Mouse (Mus musculus) CH12.LX (cell line): ENCODE measurements around the gene Uck2. TPM values are rescaled to one million over a fixed set of nuclear protein-coding genes. Genes with fewer than 3 reads are reported as not detected.

ENCODE experiments used
- DNase-seq: peaks from one replicate; pipeline ENCODE4 v3.0.0-alpha.2; 2013; ENCODE audit errors: extremely low read depth
- H3K27ac ChIP-seq: 2 replicates; pipeline ENCODE4 v1.5.1; 2012; ENCODE audit warnings: low read depth, mild to moderate bottlenecking, control low read depth, moderate library complexity; ENCODE audit not compliant: insufficient read depth
- H3K27me3 ChIP-seq: replicated peaks from 2 replicates; pipeline ENCODE3; 2012; ENCODE audit warnings: inconsistent platforms
- H3K36me3 ChIP-seq, 2 experiments: replicated peaks in 1 of 2; 2 replicates each; pipeline versions ENCODE3 to v1.6.1; 2012; ENCODE audit warnings: inconsistent platforms in 1 of 2, low read length in 1 of 2, mild to moderate bottlenecking in 1 of 2, mixed read lengths in 1 of 2, moderate library complexity in 1 of 2; ENCODE audit not compliant: control insufficient read depth in 1 of 2, insufficient read depth in 1 of 2
- H3K4me1 ChIP-seq, 2 experiments: 2 replicates each; pipeline ENCODE4 v1.6.1; 2012; ENCODE audit warnings: inconsistent platforms in 1 of 2, moderate library complexity in 1 of 2; ENCODE audit not compliant: insufficient read depth in 2 of 2, control insufficient read depth in 1 of 2
- H3K4me2 ChIP-seq: 2 replicates; pipeline ENCODE4 v1.6.1; 2012; ENCODE audit warnings: low read depth, mild to moderate bottlenecking, control low read depth; ENCODE audit not compliant: poor library complexity, insufficient read depth, severe bottlenecking
- H3K4me3 ChIP-seq, 3 experiments: fragments of 150-350 bp in 1 of 3; sonication (generic) in 1 of 3; replicated peaks in 1 of 3; 2 replicates each; pipeline versions ENCODE3 to v1.5.1; 2011 to 2012; ENCODE audit warnings: low read depth in 2 of 3, low read length in 2 of 3, mild to moderate bottlenecking in 2 of 3, moderate library complexity in 2 of 3, control low read depth in 1 of 3, improper control_type of control experiment in 1 of 3, inconsistent platforms in 1 of 3, mixed read lengths in 1 of 3; ENCODE audit not compliant: poor library complexity in 1 of 3
- H3K79me2 ChIP-seq: replicated peaks from 2 replicates; pipeline ENCODE4 v1.6.1; 2012; ENCODE audit warnings: mild to moderate bottlenecking, moderate library complexity; ENCODE audit not compliant: control insufficient read depth, poor library complexity, insufficient read depth, severe bottlenecking; ENCODE audit errors: extremely low read depth
- H3K9ac ChIP-seq: 2 replicates; pipeline ENCODE4 v1.6.1; 2012; ENCODE audit warnings: low read depth, mild to moderate bottlenecking, control low read depth, moderate library complexity; ENCODE audit not compliant: insufficient read depth
- H3K9me3 ChIP-seq: replicated peaks from 2 replicates; pipeline ENCODE3; 2012; ENCODE audit warnings: low read length, inconsistent platforms, mixed read lengths
- CTCF ChIP-seq, 2 experiments: IDR thresholded peaks in 1 of 2; conservative IDR thresholded peaks in 1 of 2; 2 replicates each; pipeline ENCODE4 v1.5.1; 2011 to 2012; ENCODE audit warnings: low read depth in 2 of 2, low read length in 2 of 2, improper control_type of control experiment in 1 of 2, inconsistent platforms in 1 of 2, mild to moderate bottlenecking in 1 of 2, moderate library complexity in 1 of 2
- EP300 ChIP-seq: IDR thresholded peaks from 2 replicates; pipeline ENCODE4 v1.6.1; 2011; ENCODE audit warnings: low read length, improper control_type of control experiment
- ETS1 ChIP-seq: conservative IDR thresholded peaks from 2 replicates; pipeline ENCODE4 v1.6.1; 2012; ENCODE audit warnings: low read depth, mild to moderate bottlenecking, inconsistent platforms, low read length, improper control_type of control experiment, moderate library complexity
- GABPA ChIP-seq: IDR thresholded peaks from 2 replicates; pipeline ENCODE4 v1.6.1; 2012; ENCODE audit warnings: low read depth, low read length, improper control_type of control experiment, inconsistent platforms; ENCODE audit not compliant: insufficient replicate concordance
- JUN ChIP-seq: IDR thresholded peaks from 2 replicates; pipeline ENCODE4 v1.6.1; 2011; ENCODE audit warnings: low read depth, mild to moderate bottlenecking, low read length, improper control_type of control experiment, moderate library complexity; ENCODE audit not compliant: insufficient read depth
- KAT2A ChIP-seq: IDR thresholded peaks from 2 replicates; pipeline ENCODE4 v1.6.1; 2012; ENCODE audit warnings: low read length, improper control_type of control experiment, inconsistent platforms; ENCODE audit not compliant: insufficient replicate concordance
- MAX ChIP-seq: IDR thresholded peaks from 2 replicates; pipeline ENCODE4 v1.6.1; 2011; ENCODE audit warnings: low read length, improper control_type of control experiment
- MAZ ChIP-seq: IDR thresholded peaks from 2 replicates; pipeline ENCODE4 v1.6.1; 2012; ENCODE audit warnings: low read depth, mild to moderate bottlenecking, inconsistent platforms, low read length, improper control_type of control experiment, moderate library complexity
- MEF2A ChIP-seq: IDR thresholded peaks from 2 replicates; pipeline ENCODE4 v1.6.1; 2014; ENCODE audit warnings: low read depth, mild to moderate bottlenecking, inconsistent platforms, low read length, improper control_type of control experiment, borderline replicate concordance
- MXI1 ChIP-seq: IDR thresholded peaks from 2 replicates; pipeline ENCODE4 v1.6.1; 2011; ENCODE audit warnings: mild to moderate bottlenecking, low read depth, low read length, improper control_type of control experiment
- NELFE ChIP-seq: IDR thresholded peaks from 2 replicates; pipeline ENCODE4 v1.6.1; 2011; ENCODE audit warnings: low read depth, low read length, improper control_type of control experiment
- PAX5 ChIP-seq: IDR thresholded peaks from 2 replicates; pipeline ENCODE4 v1.6.1; 2012; ENCODE audit warnings: low read length, inconsistent platforms, mixed read lengths
- POLR2A ChIP-seq: IDR thresholded peaks from 2 replicates; pipeline ENCODE4 v1.6.1; 2011; ENCODE audit warnings: low read depth, mild to moderate bottlenecking, improper control_type of control experiment, low read length
- RAD21 ChIP-seq: IDR thresholded peaks from 2 replicates; pipeline ENCODE4 v1.6.1; 2011; ENCODE audit warnings: low read depth, mild to moderate bottlenecking, low read length, improper control_type of control experiment, moderate library complexity
- RCOR1 ChIP-seq: conservative IDR thresholded peaks from 2 replicates; pipeline ENCODE4 v1.6.1; 2012; ENCODE audit warnings: low read depth, mild to moderate bottlenecking, inconsistent platforms, low read length, improper control_type of control experiment
- SIN3A ChIP-seq: IDR thresholded peaks from 2 replicates; pipeline ENCODE4 v1.6.1; 2012; ENCODE audit warnings: low read length, improper control_type of control experiment, inconsistent platforms
- SMC3 ChIP-seq: IDR thresholded peaks from 2 replicates; pipeline ENCODE4 v1.6.1; 2011; ENCODE audit warnings: low read depth, low read length, improper control_type of control experiment
- TBP ChIP-seq: conservative IDR thresholded peaks from 2 replicates; pipeline ENCODE4 v1.6.1; 2011; ENCODE audit warnings: low read depth, low read length, improper control_type of control experiment
- TCF12 ChIP-seq: IDR thresholded peaks from 2 replicates; pipeline ENCODE4 v1.6.1; 2014; ENCODE audit warnings: low read depth, mild to moderate bottlenecking, inconsistent platforms, low read length, improper control_type of control experiment
- UBTF ChIP-seq: IDR thresholded peaks from 2 replicates; pipeline ENCODE4 v1.6.1; 2012; ENCODE audit warnings: low read depth, mild to moderate bottlenecking, inconsistent platforms, low read length, improper control_type of control experiment, moderate library complexity
- USF1 ChIP-seq: IDR thresholded peaks from 2 replicates; pipeline ENCODE4 v1.6.1; 2014; ENCODE audit warnings: low read depth, mild to moderate bottlenecking, inconsistent platforms, low read length, improper control_type of control experiment
- ZC3H11A ChIP-seq: IDR thresholded peaks from 2 replicates; pipeline ENCODE4 v1.6.1; 2012; ENCODE audit warnings: low read depth, mild to moderate bottlenecking, inconsistent platforms, low read length, improper control_type of control experiment
- dilution Hi-C: fragments of 300-500 bp; cut with MboI; formaldehyde crosslinking; loops from 2 replicates; pipeline ENCODE4 v1.14.3; 2020; ENCODE audit warnings: low sequenced_read_pairs; ENCODE audit not compliant: extremely low pct_unique_long_range_greater_than_20kb, extremely low pct_ligation_motif_present
- in situ Hi-C: fragments of 300-500 bp; cut with MboI; formaldehyde crosslinking; loops from 3 replicates; pipeline ENCODE4 v1.14.3; 2019; ENCODE audit warnings: low sequenced_read_pairs, low pct_ligation_motif_present, low pct_unique_long_range_greater_than_20kb, mixed read lengths
- polyA plus RNA-seq: library from polyadenylated mRNA; unstranded; fragments of >175 nt; gene quantifications from 2 replicates; pipeline ENCODE4 v1.2.1, GENCODE M21; 2012; ENCODE audit warnings: low read depth; ENCODE audit not compliant: insufficient read length
- total RNA-seq, 2 experiments: library from RNA; depleted of rRNA; stranded (reverse); fragments of 300-350 nt in 1 of 2; fragments of >200 nt in 1 of 2; gene quantifications; 2 replicates each; pipeline ENCODE4 v1.2.3; 2012 to 2014

Gene Uck2
- total and polyA plus RNA-seq, 3 experiments: 235 to 392 (median 363) TPM

DNA sequence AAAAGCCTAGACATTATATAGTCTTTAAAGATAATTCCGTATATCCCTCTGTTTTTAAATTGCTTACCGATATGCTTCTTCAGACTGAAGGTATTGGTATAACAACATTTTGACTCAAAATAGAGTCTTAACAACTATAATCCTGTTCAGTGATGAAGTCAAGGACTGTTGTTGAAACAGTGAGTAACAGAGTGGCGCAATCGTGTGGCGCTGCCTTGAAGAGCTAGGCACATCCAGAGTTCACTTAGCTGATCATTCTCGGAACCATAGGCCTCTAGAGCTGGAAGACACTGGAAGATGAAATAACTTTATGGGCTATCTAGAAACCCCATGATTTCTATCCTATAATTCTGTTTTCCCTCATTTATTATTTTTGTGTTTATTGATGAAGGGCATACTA is 36.6 kb upstream of the Uck2 start:
- Histone ChIP-seq H3K9me3 (no peaks in the 10 kb centered on the region), H3K27ac (no peak overlapping the region), H3K36me3 (peaks cover 44 to 79% of the 10 kb centered on the region in 2 experiments), H3K4me1 (no peaks in the 10 kb centered on the region), H3K79me2 (no peaks in the 10 kb centered on the region; the same call in 1 of the 2 replicates), H3K27me3 (no peaks in the 10 kb centered on the region), H3K9ac (no peak overlapping the region), H3K4me3 (no peak overlapping the region), H3K4me2 (no peak overlapping the region)
- DNase-seq: no peak
- in situ Hi-C loops: no loop called here
- TF ChIP-seq PAX5: no peak
- no peak for TF ChIP-seq MAX
- no peak for TF ChIP-seq UBTF
- no peak for TF ChIP-seq GABPA
- no peak for TF ChIP-seq TBP
- TF ChIP-seq SIN3A: no peak
- TF ChIP-seq USF1: no peak
- TF ChIP-seq JUN: no peak
- no peak for TF ChIP-seq CTCF (conservative IDR thresholded peaks at IDR 0.05 in 1 of 2, IDR thresholded peaks at IDR 0.05 in 1 of 2; ENCODE audit: low read depth in 2 of 2, low read length in 2 of 2)
- TF ChIP-seq EP300: no peak
- no peak for TF ChIP-seq RCOR1
- no peak for TF ChIP-seq MXI1
- no peak for TF ChIP-seq KAT2A
- TF ChIP-seq ZC3H11A: no peak
- no peak for TF ChIP-seq TCF12
- no peak for TF ChIP-seq MEF2A
- no peak for TF ChIP-seq RAD21
- dilution Hi-C loops: no loop called here

DNA sequence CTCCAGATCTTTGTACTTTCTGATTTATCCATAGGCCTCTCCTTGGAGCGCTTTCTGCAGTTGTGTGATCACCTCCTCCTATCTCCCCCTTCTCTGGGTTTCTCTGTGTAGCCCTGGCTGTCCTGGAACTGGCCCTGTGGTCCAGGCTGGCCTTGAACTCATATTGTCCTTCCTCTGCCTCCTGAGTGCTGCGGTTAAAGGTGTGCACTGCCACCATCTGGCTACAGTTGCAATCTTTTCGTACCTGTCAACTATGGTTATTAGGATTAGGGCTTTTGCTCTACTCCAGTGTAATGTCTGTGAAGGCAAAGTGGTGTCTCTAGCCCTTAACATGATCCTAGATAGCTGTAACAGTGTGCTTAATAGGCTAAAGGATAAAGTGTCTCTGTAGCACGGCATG is 28.1 kb upstream of the Uck2 start:
- no peak for DNase-seq
- Histone ChIP-seq H3K9ac (no peak overlapping the region), H3K4me2 (no peak overlapping the region), H3K36me3 (peaks cover 13 to 49% of the 10 kb centered on the region in 2 experiments), H3K27me3 (no peaks in the 10 kb centered on the region), H3K79me2 (peaks cover 3% of the 10 kb centered on the region), H3K4me1 (peaks cover 0 to 19% of the 10 kb centered on the region in 2 experiments; a peak in 2 of 4 replicates), H3K27ac (no peak overlapping the region), H3K9me3 (no peaks in the 10 kb centered on the region), H3K4me3 (no peak overlapping the region)
- in situ Hi-C loops: no loop called here
- dilution Hi-C loops: no loop called here
- no peak for TF ChIP-seq JUN
- no peak for TF ChIP-seq MAZ
- no peak for TF ChIP-seq NELFE
- TF ChIP-seq SMC3: peak; percentile 47
- TF ChIP-seq POLR2A: no peak
- TF ChIP-seq RAD21: peak; percentile 42
- TF ChIP-seq ETS1: no peak
- no peak for TF ChIP-seq KAT2A
- TF ChIP-seq CTCF (conservative IDR thresholded peaks at IDR 0.05 in 1 of 2, IDR thresholded peaks at IDR 0.05 in 1 of 2; ENCODE audit: low read depth in 2 of 2, low read length in 2 of 2): peak in 1 of 2 experiments; percentile 54; a peak in 2 of 4 replicates
